Mouse (Mus musculus): ENCODE measurements around the gene Lrrc8d.

DNA sequence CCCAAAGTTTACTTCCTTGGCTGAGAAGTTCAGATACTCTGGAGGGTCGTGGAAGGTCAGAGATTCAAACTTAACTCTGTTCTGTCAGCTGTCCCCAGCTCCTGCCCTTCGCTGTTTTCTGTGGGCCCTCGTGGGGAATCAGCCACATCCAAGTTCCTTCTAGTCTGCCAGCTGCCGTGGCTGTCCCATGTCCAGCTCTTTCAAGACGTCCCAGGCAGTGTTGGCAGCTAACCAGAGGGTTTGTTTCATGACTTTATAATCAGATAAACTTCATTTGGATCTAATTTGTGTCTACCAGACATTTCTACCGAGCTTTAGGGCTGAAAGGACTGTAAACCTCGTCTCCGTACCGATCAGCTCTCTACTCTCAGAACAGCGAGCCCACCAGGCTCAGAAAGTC, 87.8 kb downstream of the Lrrc8d start:
- TF ChIP-seq CTCF (IDR thresholded peaks at IDR 0.05; ENCODE audit: low read depth, low read length) = no peak
- TF ChIP-seq POLR2A (IDR thresholded peaks at IDR 0.05; ENCODE audit: extremely low read depth, insufficient read depth, low read length) = no peak
